ENCODE assay signal across 29 mouse cellular contexts in genomic region chr5:91047987-91048386, GRCm38 (mm10). TPM values are rescaled to one million over a fixed set of nuclear protein-coding genes. Genes with fewer than 3 reads are reported as not detected.
DNase-seq lines count a peak whose midpoint lies in the region; ATAC-seq and TF ChIP-seq lines count a peak whose summit lies in the region.
"Had no signal": no experiment of that assay in that cellular context is flagged by ENCODE, and none has a peak within 500 bp of the region (broad histone marks: within the 10 kb centered on the region; RNA-seq: fewer than 3 reads in every experiment).

No protein-coding gene starts in this region.

- ATAC-seq in lung, embryonic 14.5 days (ENCODE audit: insufficient read depth): peak; percentile 44; the same call in 1 of the 2 replicates
- 0 out of 2 replicates have a peak, but pooled peaks have one; percentile 32 for ATAC-seq in lung, postnatal 0 days
- no peak for ATAC-seq in stomach, postnatal 0 days (ENCODE audit: low FRiP score, low TSS enrichment)
- ATAC-seq: CD4-positive, CD25-positive, alpha-beta regulatory T cell, adult 4 months; forebrain, embryonic 16.5 days had no signal

- peak; percentile 24; the same call in 1 of the 2 replicates for TF ChIP-seq EP300 in lung, postnatal 0 days (IDR thresholded peaks at IDR 0.05)
- peak; percentile 42 for TF ChIP-seq EP300 in stomach, postnatal 0 days (optimal IDR thresholded peaks at IDR 0.05)

- H3K27me3 ChIP-seq in lung, embryonic 14.5 days (ENCODE audit: insufficient read depth, low read length): no peaks in the 10 kb centered on the region
- no peaks in the 10 kb centered on the region for H3K27me3 ChIP-seq in lung, postnatal 0 days (replicated peaks; ENCODE audit: insufficient read depth, low read length)
- no peaks in the 10 kb centered on the region for H3K27me3 ChIP-seq in stomach, postnatal 0 days (ENCODE audit: control insufficient read depth, insufficient read depth, low read length)
- H3K27me3 ChIP-seq in hindbrain, embryonic 10.5 days (ENCODE audit: insufficient read depth, poor library complexity, severe bottlenecking): no peaks in the 10 kb centered on the region
- H3K27me3 ChIP-seq: embryonic facial prominence, embryonic 13.5 days; forebrain, embryonic 12.5 days; heart, embryonic 13.5 days; hindbrain, embryonic 12.5 days; hindbrain, embryonic 15.5 days had no signal

- H3K4me1 ChIP-seq in lung, embryonic 14.5 days (ENCODE audit: insufficient read depth): no peaks in the 10 kb centered on the region
- no peaks in the 10 kb centered on the region for H3K4me1 ChIP-seq in lung, adult 2 months (ENCODE audit: control insufficient read depth, insufficient read depth, low read length)
- no peaks in the 10 kb centered on the region for H3K4me1 ChIP-seq in lung, postnatal 0 days (ENCODE audit: insufficient read depth, low read depth, low read length)
- no peaks in the 10 kb centered on the region for H3K4me1 ChIP-seq in stomach, postnatal 0 days (replicated peaks; ENCODE audit: control insufficient read depth, insufficient read depth)
- no peaks in the 10 kb centered on the region for H3K4me1 ChIP-seq in hindbrain, embryonic 10.5 days (replicated peaks)
- H3K4me1 ChIP-seq: embryonic facial prominence, embryonic 10.5 days; embryonic facial prominence, embryonic 13.5 days; forebrain, embryonic 12.5 days; heart, embryonic 10.5 days; heart, embryonic 13.5 days; hindbrain, embryonic 12.5 days; hindbrain, embryonic 15.5 days had no signal

- no peaks in the 10 kb centered on the region for H3K9me3 ChIP-seq in lung, embryonic 14.5 days (ENCODE audit: low read depth, low read length)
- no peaks in the 10 kb centered on the region for H3K9me3 ChIP-seq in lung, postnatal 0 days (ENCODE audit: low read length)
- H3K9me3 ChIP-seq in stomach, postnatal 0 days (ENCODE audit: control insufficient read depth, low read length): no peaks in the 10 kb centered on the region
- H3K9me3 ChIP-seq in hindbrain, embryonic 10.5 days: no peaks in the 10 kb centered on the region
- H3K9me3 ChIP-seq: embryonic facial prominence, embryonic 10.5 days; embryonic facial prominence, embryonic 13.5 days; forebrain, embryonic 12.5 days; heart, embryonic 10.5 days; heart, embryonic 13.5 days; hindbrain, embryonic 12.5 days; hindbrain, embryonic 15.5 days had no signal

- no peak overlapping the region for H3K4me2 ChIP-seq in lung, embryonic 14.5 days
- no peak overlapping the region for H3K4me2 ChIP-seq in lung, postnatal 0 days (replicated peaks; ENCODE audit: low read depth, low read length)
- H3K4me2 ChIP-seq in stomach, postnatal 0 days (replicated peaks; ENCODE audit: low read depth): no peak overlapping the region
- H3K4me2 ChIP-seq: embryonic facial prominence, embryonic 13.5 days; forebrain, embryonic 12.5 days; heart, embryonic 13.5 days; hindbrain, embryonic 12.5 days; hindbrain, embryonic 15.5 days had no signal

- no peak for TF ChIP-seq CTCF in lung, embryonic 14.5 days (IDR thresholded peaks at IDR 0.05; ENCODE audit: low read depth)
- TF ChIP-seq CTCF in lung, adult 2 months (IDR thresholded peaks at IDR 0.05; ENCODE audit: insufficient read depth, low read length): no peak
- TF ChIP-seq CTCF in lung, postnatal 0 days (IDR thresholded peaks at IDR 0.05): no peak
- TF ChIP-seq CTCF in stomach, postnatal 0 days (IDR thresholded peaks at IDR 0.05; ENCODE audit: low read depth): no peak

- DNase-seq in lung, embryonic 14.5 days: peak; percentile 70
- no peak for DNase-seq in lung, adult 2 months
- DNase-seq in lung, postnatal 0 days (ENCODE audit: low spot score): peak; percentile 34
- no peak for DNase-seq in lung, postnatal 25 days (ENCODE audit: low spot score)
- no peak for DNase-seq in stomach, postnatal 0 days (ENCODE audit: low spot score)
- DNase-seq in hindbrain, embryonic 10.5 days (ENCODE audit: low spot score): no peak
- DNase-seq: adrenal gland, adult 2 months; adrenal gland, postnatal 14 days; cerebellum, adult 11 months; cerebellum, adult 2 months; cerebellum, adult 9-11 months; cerebellum, postnatal 25 days; embryo, embryonic 11 days; gastrocnemius, postnatal 10 days; gastrocnemius, postnatal 36 days; heart, adult 2 months; heart, postnatal 14 days; heart, postnatal 4 days had no signal

- no peak overlapping the region for H3K9ac ChIP-seq in lung, embryonic 14.5 days
- H3K9ac ChIP-seq in lung, postnatal 0 days (replicated peaks; ENCODE audit: low read depth): no peak overlapping the region
- H3K9ac ChIP-seq in stomach, postnatal 0 days (ENCODE audit: low read length): no peak overlapping the region
- H3K9ac ChIP-seq: embryonic facial prominence, embryonic 13.5 days; forebrain, embryonic 12.5 days; heart, embryonic 13.5 days; hindbrain, embryonic 12.5 days; hindbrain, embryonic 15.5 days had no signal

- H3K4me3 ChIP-seq in lung, embryonic 14.5 days (ENCODE audit: low read depth, low read length): no peak overlapping the region
- no peak overlapping the region for H3K4me3 ChIP-seq in lung, adult 2 months (replicated peaks; ENCODE audit: extremely low read depth, low read depth, low read length)
- H3K4me3 ChIP-seq in lung, postnatal 0 days (ENCODE audit: low read depth, low read length): no peak overlapping the region
- no peak overlapping the region for H3K4me3 ChIP-seq in stomach, postnatal 0 days (ENCODE audit: low read depth, low read length)
- H3K4me3 ChIP-seq in hindbrain, embryonic 10.5 days: no peak overlapping the region
- H3K4me3 ChIP-seq: embryonic facial prominence, embryonic 10.5 days; embryonic facial prominence, embryonic 13.5 days; erythroblast, embryonic 14.5 days; forebrain, embryonic 12.5 days; heart, adult 2 months; heart, embryonic 10.5 days; heart, embryonic 13.5 days; hindbrain, embryonic 12.5 days; hindbrain, embryonic 15.5 days had no signal

- TF ChIP-seq POLR2A in lung, adult 2 months (IDR thresholded peaks at IDR 0.05; ENCODE audit: borderline replicate concordance, extremely low read depth, low read depth, low read length): no peak

- no peak overlapping the region for H3K27ac ChIP-seq in lung, embryonic 14.5 days (ENCODE audit: low read depth)
- H3K27ac ChIP-seq in lung, postnatal 0 days (ENCODE audit: low read length): no peak overlapping the region
- H3K27ac ChIP-seq in stomach, postnatal 0 days (replicated peaks): no peak overlapping the region
- H3K27ac ChIP-seq in hindbrain, embryonic 10.5 days: no peak overlapping the region
- H3K27ac ChIP-seq: embryonic facial prominence, embryonic 10.5 days; embryonic facial prominence, embryonic 13.5 days; forebrain, embryonic 12.5 days; heart, adult 2 months; heart, embryonic 10.5 days; heart, embryonic 13.5 days; hindbrain, embryonic 12.5 days; hindbrain, embryonic 15.5 days had no signal

- H3K36me3 ChIP-seq in lung, embryonic 14.5 days (ENCODE audit: insufficient read depth): no peaks in the 10 kb centered on the region
- no peaks in the 10 kb centered on the region for H3K36me3 ChIP-seq in lung, postnatal 0 days (ENCODE audit: insufficient read depth, low read length)
- H3K36me3 ChIP-seq in stomach, postnatal 0 days (ENCODE audit: control insufficient read depth, insufficient read depth, low read length): no peaks in the 10 kb centered on the region
- no peaks in the 10 kb centered on the region for H3K36me3 ChIP-seq in hindbrain, embryonic 10.5 days
- H3K36me3 ChIP-seq: embryonic facial prominence, embryonic 10.5 days; embryonic facial prominence, embryonic 13.5 days; forebrain, embryonic 12.5 days; heart, embryonic 10.5 days; heart, embryonic 13.5 days; hindbrain, embryonic 12.5 days; hindbrain, embryonic 15.5 days had no signal

- WGBS in lung, embryonic 14.5 days: 36% methylated on average over 6 of the region's 6 CpGs
- 36% methylated on average over 6 of the region's 6 CpGs for WGBS in lung, adult 2 months
- 33% methylated on average over 6 of the region's 6 CpGs for WGBS in lung, postnatal 0 days
- WGBS in stomach, postnatal 0 days: 33% methylated on average over 6 of the region's 6 CpGs
- WGBS in hindbrain, embryonic 10.5 days: 87% methylated on average over 6 of the region's 6 CpGs

RNA-seq across cellular contexts. Expression of gene Epgn, which starts 20.7 kb away (rescaled TPM):
- 0.18 TPM in 1 of 2 replicates, not detected in the other for polyA plus RNA-seq in lung, embryonic 14.5 days (2014; fragmentation: Nextera tagmentation; extraction: Ambion mirVana)
- polyA plus RNA-seq in lung, adult 2 months (2012; rRNA removed): not detected in 2 replicates
- polyA plus RNA-seq in lung, postnatal 0 days (2015; fragmentation: Nextera tagmentation; extraction: Ambion mirVana): not detected in 2 replicates
- 0.12 and 0.17 TPM in 2 replicates for polyA plus RNA-seq in stomach, postnatal 0 days (2015; fragmentation: Nextera tagmentation; extraction: Ambion mirVana)
- 0.08 TPM in 1 of 2 replicates, not detected in the other for polyA plus RNA-seq in hindbrain, embryonic 10.5 days (2016; fragmentation: Nextera tagmentation; extraction: Ambion mirVana)
- polyA plus RNA-seq: adrenal gland, adult 2 months; CD4-positive, CD25-positive, alpha-beta regulatory T cell, adult 4 months; erythroblast, embryonic 14.5 days; forebrain, embryonic 16.5 days had no signal

RNA-seq across cellular contexts. Expression of gene Ereg, which starts 26.4 kb away (rescaled TPM):
- polyA plus RNA-seq in lung, embryonic 14.5 days (2014; fragmentation: Nextera tagmentation; extraction: Ambion mirVana): 0.13 and 0.14 TPM in 2 replicates
- polyA plus RNA-seq in lung, adult 2 months (2012; rRNA removed): 0.02 and 1.2 TPM in 2 replicates
- 0.17 and 0.18 TPM in 2 replicates for polyA plus RNA-seq in lung, postnatal 0 days (2015; fragmentation: Nextera tagmentation; extraction: Ambion mirVana)
- polyA plus RNA-seq in stomach, postnatal 0 days (2015; fragmentation: Nextera tagmentation; extraction: Ambion mirVana): 3.2 and 3.3 TPM in 2 replicates
- polyA plus RNA-seq in hindbrain, embryonic 10.5 days (2016; fragmentation: Nextera tagmentation; extraction: Ambion mirVana): not detected in 2 replicates
- polyA plus RNA-seq: adrenal gland, adult 2 months; CD4-positive, CD25-positive, alpha-beta regulatory T cell, adult 4 months; cerebellum, adult 2 months; cortical plate, adult 2 months; embryonic facial prominence, embryonic 10.5 days; embryonic facial prominence, embryonic 13.5 days; erythroblast, embryonic 14.5 days; forebrain, embryonic 12.5 days; forebrain, embryonic 16.5 days; hindbrain, embryonic 12.5 days had no signal

Comparison
In these comparisons a context has a peak if more than half of its experiments do, and no peak if none do; other contexts are left out.
1. DNase-seq: peak in lung, embryonic 14.5 days (single experiment) and lung, postnatal 0 days (single experiment); none in lung, adult 2 months (single experiment), lung, postnatal 25 days (single experiment), stomach, postnatal 0 days (single experiment) and hindbrain, embryonic 10.5 days (single experiment).